Mouse (Mus musculus): ENCODE data around the gene Pola1. TPM values are rescaled to one million over a fixed set of nuclear protein-coding genes. Genes with fewer than 3 reads are reported as not detected.
A peak's percentile ranks its signal among the peaks of the same experiment; 100 is the strongest.

Gene Pola1
- polyA plus RNA-seq, 1 experiment from 2014 or later: 18.0 TPM

DNA sequence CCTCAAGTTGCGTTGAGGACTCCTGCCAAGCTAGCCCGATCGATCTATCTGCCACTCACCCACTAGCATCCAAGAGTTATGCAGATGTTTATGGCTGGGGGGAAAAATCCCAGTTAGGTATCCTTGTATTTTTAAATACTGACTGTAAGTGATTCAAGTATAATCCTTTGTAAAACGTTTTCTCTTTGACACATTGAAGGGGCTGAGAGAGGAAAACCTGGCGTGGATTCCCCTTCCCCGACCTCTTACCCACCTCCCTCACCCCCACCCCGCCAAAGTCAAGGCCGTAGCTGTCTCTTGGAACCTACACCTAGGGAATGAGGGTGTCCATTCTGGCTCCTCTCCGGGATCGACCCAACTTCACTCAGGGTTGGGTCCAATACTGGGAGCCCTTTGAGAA, 346.9 kb downstream of the Pola1 start:
- 18% methylated on average over 10 of the region's 10 CpGs for WGBS
- no peak overlapping the region for H3K4me2 ChIP-seq
- no peak overlapping the region for H3K4me3 ChIP-seq
- no peak for ATAC-seq (ENCODE audit: insufficient number of reproducible peaks, insufficient read depth, low FRiP score, low TSS enrichment, low read depth)
- peaks cover 3% of the 10 kb centered on the region for H3K4me1 ChIP-seq
- no peaks in the 10 kb centered on the region for H3K36me3 ChIP-seq
- no peak overlapping the region for H3K27ac ChIP-seq
- no peak overlapping the region for H3K9ac ChIP-seq
- peaks cover 94% of the 10 kb centered on the region for H3K27me3 ChIP-seq
- H3K9me3 ChIP-seq: no peaks in the 10 kb centered on the region

DNA sequence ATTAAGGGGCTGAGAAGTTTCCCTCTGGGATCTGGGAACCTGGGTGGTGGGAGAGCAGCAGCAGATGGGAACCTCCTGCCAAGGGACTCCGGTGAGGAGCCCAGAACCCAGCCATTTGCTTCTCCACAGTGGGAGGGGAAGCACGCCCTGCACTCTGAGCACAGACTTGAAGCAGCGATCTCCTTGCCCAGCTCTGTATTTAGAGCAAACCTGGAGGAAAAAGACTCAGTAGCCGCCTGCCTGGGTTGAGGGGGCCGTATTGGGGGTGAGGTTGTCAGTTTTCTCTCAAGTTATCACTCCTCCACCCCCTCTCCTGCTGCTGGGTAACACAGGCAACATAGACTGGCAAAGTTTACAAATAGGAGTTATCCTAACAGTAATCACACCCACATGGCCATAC, 350.2 kb downstream of the Pola1 start:
- Histone ChIP-seq H3K27ac (no peak overlapping the region), H3K4me2 (peak overlapping the region; percentile 45), H3K27me3 (peaks cover 89% of the 10 kb centered on the region), H3K9me3 (no peaks in the 10 kb centered on the region), H3K36me3 (no peaks in the 10 kb centered on the region), H3K4me1 (no peaks in the 10 kb centered on the region; the same call in 1 of the 2 replicates), H3K4me3 (no peak overlapping the region), H3K9ac (no peak overlapping the region)
- ATAC-seq (ENCODE audit: insufficient number of reproducible peaks, insufficient read depth, low FRiP score, low TSS enrichment, low read depth): no peak
- WGBS: 28% methylated on average over 5 of the region's 5 CpGs

DNA sequence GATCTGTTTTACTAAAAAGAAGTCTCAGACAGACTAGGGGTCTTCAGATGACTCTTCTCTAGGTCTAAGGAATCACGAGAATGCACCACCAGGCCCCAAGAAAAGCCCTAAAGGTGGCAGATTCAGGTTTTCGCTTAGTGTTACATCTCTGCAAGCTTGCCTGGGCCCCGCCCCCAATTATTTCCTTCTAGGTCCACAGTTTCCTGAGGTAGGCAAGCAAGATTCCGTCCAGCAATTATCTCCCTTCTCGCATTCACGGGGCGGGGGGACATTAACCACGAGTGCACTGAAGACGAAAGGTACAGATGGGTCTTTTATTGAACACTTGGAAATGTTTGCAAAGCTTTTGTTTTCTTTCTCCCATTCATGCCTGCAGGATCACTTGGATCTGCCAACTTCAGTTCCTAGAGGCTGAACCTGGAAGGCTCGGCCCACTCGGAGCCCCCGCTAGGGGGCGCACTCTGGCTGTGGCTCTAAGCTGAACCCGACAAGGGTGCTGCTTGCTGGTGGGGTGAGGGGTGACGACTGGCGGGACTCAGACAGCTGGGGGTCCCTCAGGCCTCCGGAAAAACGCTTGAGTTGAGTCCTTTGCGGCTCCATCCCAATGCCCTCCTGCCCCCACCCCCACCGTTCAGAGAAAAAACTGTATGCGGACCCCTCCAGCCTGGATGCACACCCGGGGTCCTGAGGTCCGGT, 350.8 kb downstream of the Pola1 start:
- peak; percentile 52; the same call in 1 of the 2 replicates for ATAC-seq (ENCODE audit: insufficient number of reproducible peaks, insufficient read depth, low FRiP score, low TSS enrichment, low read depth)
- Histone ChIP-seq H3K36me3 (no peaks in the 10 kb centered on the region), H3K9me3 (no peaks in the 10 kb centered on the region), H3K4me3 (no peak overlapping the region), H3K27me3 (peaks cover 89% of the 10 kb centered on the region), H3K4me1 (no peaks in the 10 kb centered on the region; the same call in 1 of the 2 replicates), H3K9ac (no peak overlapping the region), H3K27ac (no peak overlapping the region), H3K4me2 (peak overlapping the region; percentile 45)
- WGBS: 15% methylated on average over 23 of the region's 23 CpGs

DNA sequence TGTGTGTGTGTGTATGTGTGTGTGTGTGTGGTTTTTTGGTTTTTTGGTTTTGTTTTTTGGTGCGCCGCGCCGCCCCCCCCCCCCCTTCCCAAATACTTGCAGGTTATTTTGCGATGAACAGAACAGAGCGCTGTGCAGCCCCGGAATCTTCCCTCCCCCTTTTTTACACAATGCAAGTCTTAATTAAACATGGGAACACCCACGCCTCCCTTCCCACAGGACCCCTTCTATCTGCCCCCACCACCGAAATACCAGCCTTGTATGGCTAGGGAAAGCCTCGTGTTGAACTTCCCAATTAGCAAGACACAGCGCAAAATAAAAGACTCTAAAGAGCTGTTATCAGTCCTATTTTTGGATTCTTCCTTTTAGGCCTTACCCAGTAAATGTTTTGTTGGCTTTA, 352.0 kb downstream of the Pola1 start:
- H3K4me2 ChIP-seq: no peak overlapping the region
- no peaks in the 10 kb centered on the region for H3K9me3 ChIP-seq
- no peak overlapping the region for H3K4me3 ChIP-seq
- H3K4me1 ChIP-seq: no peaks in the 10 kb centered on the region; the same call in 1 of the 2 replicates
- WGBS: 44% methylated on average over 11 of the region's 11 CpGs
- no peaks in the 10 kb centered on the region for H3K36me3 ChIP-seq
- no peak for ATAC-seq (ENCODE audit: insufficient number of reproducible peaks, insufficient read depth, low FRiP score, low TSS enrichment, low read depth)
- no peak overlapping the region for H3K9ac ChIP-seq
- no peak overlapping the region for H3K27ac ChIP-seq
- H3K27me3 ChIP-seq: peaks cover 82% of the 10 kb centered on the region

DNA sequence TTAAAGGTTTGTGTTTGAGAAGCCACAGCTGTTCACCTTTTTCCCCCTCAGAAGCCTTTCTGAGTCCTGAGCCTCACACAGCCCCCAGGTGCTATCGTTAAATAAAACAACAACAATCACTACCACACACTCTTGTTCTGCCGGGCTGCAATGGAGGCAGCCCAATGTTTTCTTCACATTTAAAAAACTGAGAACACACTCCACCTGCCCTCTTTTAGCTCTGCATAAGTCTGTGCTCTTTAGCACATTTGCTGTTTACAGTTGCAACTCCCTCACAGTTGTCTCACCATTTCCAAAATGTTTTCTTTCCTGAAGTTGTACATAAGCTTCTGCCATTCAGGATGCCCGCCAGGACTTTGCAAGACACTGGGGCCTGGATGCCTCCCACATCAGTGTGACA, 356.3 kb downstream of the Pola1 start:
- Histone ChIP-seq H3K9ac (no peak overlapping the region), H3K4me3 (no peak overlapping the region), H3K4me2 (no peak overlapping the region), H3K27me3 (peaks cover 44% of the 10 kb centered on the region), H3K27ac (no peak overlapping the region), H3K4me1 (no peaks in the 10 kb centered on the region), H3K36me3 (no peaks in the 10 kb centered on the region), H3K9me3 (no peaks in the 10 kb centered on the region)
- no peak for ATAC-seq (ENCODE audit: insufficient number of reproducible peaks, insufficient read depth, low FRiP score, low TSS enrichment, low read depth)
- 50% methylated on average over 3 of the region's 3 CpGs for WGBS

Other genes with a start within 250 kb of the Pola1 start
- gene Pcyt1b, start 22.7 kb upstream of the Pola1 start, polyA plus RNA-seq (2015; fragmentation: Nextera tagmentation; extraction: Ambion mirVana): 4.8 and 5.0 TPM in 2 replicates
- 58.8 and 63.3 TPM in 2 replicates for gene Pdk3, start 200.0 kb upstream of the Pola1 start, polyA plus RNA-seq (2015; fragmentation: Nextera tagmentation; extraction: Ambion mirVana)

Measured in embryonic facial prominence, embryonic 13.5 days (tissue).